Comparison of ENCODE assay signal across 9 mouse cellular contexts in genomic region chr11:43493815-43494409, GRCm38 (mm10). TPM values are rescaled to one million over a fixed set of nuclear protein-coding genes. Genes with fewer than 3 reads are reported as not detected.
DNase-seq lines count a peak whose midpoint lies in the region; ATAC-seq and TF ChIP-seq lines count a peak whose summit lies in the region.
"Had no signal": no experiment of that assay in that cellular context is flagged by ENCODE, and none has a peak within 500 bp of the region (broad histone marks: within the 10 kb centered on the region; RNA-seq: fewer than 3 reads in every experiment).

No protein-coding gene starts in this region.

- peak; percentile 78 for DNase-seq in 3T3-L1 (ENCODE audit: low read depth, low spot score)
- peak; percentile 80 for DNase-seq in adrenal gland, postnatal 10 days
- DNase-seq in embryonic facial prominence, embryonic 10.5 days (ENCODE audit: low spot score): peak; percentile 83
- peak; percentile 71 for DNase-seq in heart, adult 8-10 months (ENCODE audit: low spot score)
- DNase-seq in kidney, adult 9 months: peak; percentile 60
- DNase-seq in limb, embryonic 14.5 days (ENCODE audit: low spot score): peak; percentile 87
- peak; percentile 89 for DNase-seq in midbrain, postnatal 0 days (ENCODE audit: low spot score)
- DNase-seq in splenic B cell, adult 2 months (ENCODE audit: low read depth, low spot score): peak; percentile 78

- H3K36me3 ChIP-seq in embryonic facial prominence, embryonic 10.5 days (replicated peaks): no peaks in the 10 kb centered on the region
- no peaks in the 10 kb centered on the region for H3K36me3 ChIP-seq in limb, embryonic 14.5 days (ENCODE audit: control insufficient read depth, insufficient read depth, low read length)
- no peaks in the 10 kb centered on the region for H3K36me3 ChIP-seq in midbrain, postnatal 0 days (ENCODE audit: insufficient read depth, low read length)
- no peaks in the 10 kb centered on the region for H3K36me3 ChIP-seq in splenic B cell, adult 2 months (ENCODE audit: control insufficient read depth, insufficient read depth, low read length, poor library complexity, severe bottlenecking)
- H3K36me3 ChIP-seq: embryonic facial prominence, embryonic 15.5 days had no signal

- H3K9ac ChIP-seq in limb, embryonic 14.5 days (ENCODE audit: low read depth, low read length, severe bottlenecking): no peak overlapping the region
- no peak overlapping the region for H3K9ac ChIP-seq in midbrain, postnatal 0 days (replicated peaks; ENCODE audit: low read length, poor library complexity, severe bottlenecking)
- H3K9ac ChIP-seq: embryonic facial prominence, embryonic 15.5 days had no signal

- 0 out of 2 replicates have a peak, but pooled peaks cover 6% of the 10 kb centered on the region for H3K4me1 ChIP-seq in embryonic facial prominence, embryonic 10.5 days
- no peaks in the 10 kb centered on the region for H3K4me1 ChIP-seq in limb, embryonic 14.5 days (ENCODE audit: control insufficient read depth, insufficient read depth, low read length)
- no peaks in the 10 kb centered on the region for H3K4me1 ChIP-seq in midbrain, postnatal 0 days (ENCODE audit: insufficient read depth, low read length)

- peak overlapping the region; percentile 66 for H3K27ac ChIP-seq in embryonic facial prominence, embryonic 10.5 days (replicated peaks)
- no peak overlapping the region for H3K27ac ChIP-seq in limb, embryonic 14.5 days (replicated peaks; ENCODE audit: low read depth, low read length)
- no peak overlapping the region for H3K27ac ChIP-seq in midbrain, postnatal 0 days (ENCODE audit: low read depth, low read length)
- H3K27ac ChIP-seq: embryonic facial prominence, embryonic 15.5 days had no signal

- H3K4me3 ChIP-seq in embryonic facial prominence, embryonic 10.5 days: no peak overlapping the region
- no peak overlapping the region for H3K4me3 ChIP-seq in limb, embryonic 14.5 days (replicated peaks; ENCODE audit: low read length)
- H3K4me3 ChIP-seq in midbrain, postnatal 0 days (ENCODE audit: low read depth, low read length): no peak overlapping the region
- H3K4me3 ChIP-seq: embryonic facial prominence, embryonic 15.5 days had no signal

- H3K4me2 ChIP-seq in limb, embryonic 14.5 days (replicated peaks; ENCODE audit: low read depth, low read length, severe bottlenecking): no peak overlapping the region
- H3K4me2 ChIP-seq in midbrain, postnatal 0 days (ENCODE audit: low read depth, low read length, poor library complexity, severe bottlenecking): no peak overlapping the region
- H3K4me2 ChIP-seq: embryonic facial prominence, embryonic 15.5 days had no signal

- TF ChIP-seq CTCF in midbrain, postnatal 0 days (IDR thresholded peaks at IDR 0.05): peak; percentile 92

- peak; percentile 84 for ATAC-seq in limb, embryonic 14.5 days (ENCODE audit: low FRiP score, low read depth)
- ATAC-seq in midbrain, postnatal 0 days (ENCODE audit: low FRiP score): peak; percentile 69

- no peak for TF ChIP-seq POLR2A in limb, embryonic 14.5 days (IDR thresholded peaks at IDR 0.05; ENCODE audit: borderline replicate concordance, extremely low read depth, insufficient read depth, insufficient read length)

- no peaks in the 10 kb centered on the region for H3K27me3 ChIP-seq in embryonic facial prominence, embryonic 10.5 days (replicated peaks; ENCODE audit: low read depth, poor library complexity, severe bottlenecking)
- H3K27me3 ChIP-seq in limb, embryonic 14.5 days (ENCODE audit: control insufficient read depth, insufficient read depth, low read length): no peaks in the 10 kb centered on the region
- no peaks in the 10 kb centered on the region for H3K27me3 ChIP-seq in midbrain, postnatal 0 days (ENCODE audit: insufficient read depth, low read length)
- no peaks in the 10 kb centered on the region for H3K27me3 ChIP-seq in splenic B cell, adult 2 months (ENCODE audit: control insufficient read depth, insufficient read depth, low read length, poor library complexity, severe bottlenecking)
- H3K27me3 ChIP-seq: embryonic facial prominence, embryonic 15.5 days had no signal

- H3K9me3 ChIP-seq in embryonic facial prominence, embryonic 10.5 days: peaks cover 5% of the 10 kb centered on the region; the same call in 1 of the 2 replicates
- H3K9me3 ChIP-seq in limb, embryonic 14.5 days (ENCODE audit: control insufficient read depth, low read length): no peaks in the 10 kb centered on the region
- H3K9me3 ChIP-seq in midbrain, postnatal 0 days (ENCODE audit: low read length): no peaks in the 10 kb centered on the region
- H3K9me3 ChIP-seq: embryonic facial prominence, embryonic 15.5 days had no signal

- 20% methylated on average over 6 of the region's 6 CpGs for WGBS in embryonic facial prominence, embryonic 10.5 days
- 25% methylated on average over 6 of the region's 6 CpGs for WGBS in limb, embryonic 14.5 days
- 21% methylated on average over 6 of the region's 6 CpGs for WGBS in midbrain, postnatal 0 days

RNA-seq across cellular contexts. Expression of gene C1qtnf2, which starts 19.8 kb away (rescaled TPM):
- 10 to 100 TPM; 11.7 to 12.1 TPM for total RNA-seq in adrenal gland, postnatal 10 days (2021)
- polyA plus RNA-seq in embryonic facial prominence, embryonic 10.5 days (2016; fragmentation: Nextera tagmentation; extraction: Ambion mirVana): 0.85 and 0.87 TPM in 2 replicates
- 1 to 10 TPM; 3.6 to 5.2 (median 4.0) TPM for total RNA-seq in heart, adult 8-10 months (2022)
- polyA plus RNA-seq in limb, embryonic 14.5 days (2012; rRNA removed): 32.7 and 32.9 TPM in 2 replicates
- polyA plus RNA-seq in limb, embryonic 14.5 days (2014; fragmentation: Nextera tagmentation; extraction: Ambion mirVana): 40.3 and 46.1 TPM in 2 replicates
- 15.0 and 15.9 TPM in 2 replicates for total RNA-seq in midbrain, postnatal 0 days (2014; rRNA removed)
- 21.4 and 22.4 TPM in 2 replicates for polyA plus RNA-seq in midbrain, postnatal 0 days (2015; fragmentation: Nextera tagmentation; extraction: Ambion mirVana)

RNA-seq across cellular contexts. Expression of gene Ccnjl, which starts 34.7 kb away (rescaled TPM):
- total RNA-seq in adrenal gland, postnatal 10 days (2021): 1 to 10 TPM; 8.4 to 9.9 TPM
- 37.8 and 39.6 TPM in 2 replicates for polyA plus RNA-seq in embryonic facial prominence, embryonic 10.5 days (2016; fragmentation: Nextera tagmentation; extraction: Ambion mirVana)
- total RNA-seq in heart, adult 8-10 months (2022): 1 to 10 TPM in 3 of 4 experiments, under 1 TPM in 1; 0.87 to 2.2 (median 1.4) TPM
- 5.1 and 5.9 TPM in 2 replicates for polyA plus RNA-seq in limb, embryonic 14.5 days (2012; rRNA removed)
- polyA plus RNA-seq in limb, embryonic 14.5 days (2014; fragmentation: Nextera tagmentation; extraction: Ambion mirVana): 7.7 and 11.5 TPM in 2 replicates
- total RNA-seq in midbrain, postnatal 0 days (2014; rRNA removed): 2.2 and 4.4 TPM in 2 replicates
- polyA plus RNA-seq in midbrain, postnatal 0 days (2015; fragmentation: Nextera tagmentation; extraction: Ambion mirVana): 3.1 and 3.2 TPM in 2 replicates
